Mouse (Mus musculus) forebrain, embryonic 15.5 days (tissue): ENCODE data around the gene Mpo. TPM values are rescaled to one million over a fixed set of nuclear protein-coding genes. Genes with fewer than 3 reads are reported as not detected.

ENCODE experiments used
- ATAC-seq: fragments of 200-750 bp; cut with Nextera tagmentation; replicated peaks from 2 replicates; pipeline ENCODE4 v1.8.0; 2017; ENCODE audit warnings: mild to moderate bottlenecking, moderate TSS enrichment, moderate library complexity
- H3K27ac ChIP-seq: fragments of 300-500 bp; sonication (generic); replicated peaks from 2 replicates; pipeline ENCODE4 v1.5.1; 2015; ENCODE audit warnings: mild to moderate bottlenecking, inconsistent platforms
- H3K27me3 ChIP-seq: fragments of 300-500 bp; sonication (generic); 2 replicates; pipeline ENCODE4 v1.6.1; 2015; ENCODE audit warnings: inconsistent platforms
- H3K36me3 ChIP-seq: fragments of 300-500 bp; sonication (generic); 2 replicates; pipeline ENCODE4 v1.6.1; 2015; ENCODE audit warnings: mild to moderate bottlenecking, inconsistent platforms
- H3K4me1 ChIP-seq: fragments of 300-500 bp; sonication (generic); 2 replicates; pipeline ENCODE4 v1.6.1; 2015; ENCODE audit warnings: inconsistent platforms
- H3K4me2 ChIP-seq: fragments of 300-500 bp; sonication (generic); replicated peaks from 2 replicates; pipeline ENCODE4 v1.6.1; 2015; ENCODE audit warnings: mild to moderate bottlenecking, inconsistent platforms
- H3K4me3 ChIP-seq: fragments of 300-500 bp; sonication (generic); 2 replicates; pipeline ENCODE4 v1.5.1; 2015; ENCODE audit warnings: mild to moderate bottlenecking, inconsistent platforms
- H3K9ac ChIP-seq: fragments of 300-500 bp; sonication (generic); replicated peaks from 2 replicates; pipeline ENCODE4 v1.6.1; 2015; ENCODE audit warnings: mild to moderate bottlenecking, inconsistent platforms
- H3K9me3 ChIP-seq: fragments of 300-500 bp; sonication (generic); 2 replicates; pipeline ENCODE4 v1.6.1; 2016; ENCODE audit warnings: inconsistent platforms
- WGBS: fragments of 180-500 bp; shearing (Covaris S2); methylation state at CpG from one replicate; pipeline ENCODE4 v1.1.7; 2015; ENCODE audit warnings: mixed read lengths; 5-methylcytosine and 5-hydroxymethylcytosine counted together
- microRNA counts: library from miRNA; unstranded; fragments of <30 nt; microRNA quantifications from one replicate; lab custom pipeline; 2016
- microRNA-seq: library from miRNA; unstranded; fragments of <30 nt; microRNA quantifications from one replicate; pipeline ENCODE4, GENCODE M21; 2016
- polyA plus RNA-seq: library from polyadenylated mRNA; unstranded; fragments of >200 nt; fragmentation: Nextera tagmentation; extraction: Ambion mirVana; gene quantifications from 2 replicates; pipeline ENCODE4 v1.2.1, GENCODE M21; 2015

The Mpo gene
- polyA plus RNA-seq, 1 experiment from 2014 or later: 0.18 TPM

GRCm38 (mm10) chr11:87817443-87817773, 24.0 kb downstream of the Mpo start:
- no peaks in the 10 kb centered on the region for H3K27me3 ChIP-seq
- no peaks in the 10 kb centered on the region for H3K9me3 ChIP-seq
- H3K4me1 ChIP-seq: peaks cover 11% of the 10 kb centered on the region
- H3K4me2 ChIP-seq: peak overlapping the region; percentile 70
- H3K9ac ChIP-seq: peak overlapping the region; percentile 47
- peak overlapping the region; percentile 43 for H3K4me3 ChIP-seq
- no peaks in the 10 kb centered on the region for H3K36me3 ChIP-seq
- peak; percentile 29; the same call in 1 of the 2 replicates for ATAC-seq
- no peak overlapping the region; the same call in 1 of the 2 replicates for H3K27ac ChIP-seq
- WGBS: 34% methylated on average over 4 of the region's 4 CpGs

DNA sequence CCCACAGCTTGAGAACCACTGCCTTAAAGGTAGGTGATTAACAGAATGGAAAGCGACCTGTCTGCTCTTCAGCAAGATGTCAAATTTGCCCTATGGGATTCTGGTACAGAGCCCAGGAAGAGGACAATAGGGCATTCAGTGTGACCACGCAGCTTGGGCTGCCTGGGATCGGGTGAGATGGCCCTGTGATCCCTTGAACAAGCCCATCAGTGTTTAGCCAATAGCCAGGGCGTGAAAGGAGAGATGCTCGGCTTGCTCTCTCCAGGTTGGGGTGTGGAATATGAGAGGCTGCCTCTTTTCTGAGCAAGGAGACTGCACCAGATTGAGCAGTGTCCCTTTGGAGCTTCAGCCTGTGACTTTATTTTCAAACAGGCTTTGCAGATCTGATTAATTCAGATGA, 28.1 kb downstream of the Mpo start:
- Histone ChIP-seq H3K9ac (no peak overlapping the region), H3K4me3 (no peak overlapping the region), H3K4me1 (peaks cover 11% of the 10 kb centered on the region), H3K9me3 (no peaks in the 10 kb centered on the region), H3K27ac (no peak overlapping the region), H3K36me3 (no peaks in the 10 kb centered on the region), H3K4me2 (no peak overlapping the region), H3K27me3 (no peaks in the 10 kb centered on the region)
- WGBS: 42% methylated on average over 5 of the region's 5 CpGs
- no peak for ATAC-seq

GRCm38 (mm10) chr11:87828239-87828900, 35.0 kb downstream of the Mpo start, which contains the start of gene Lpo:
Gene Lpo (minus strand): TSS chr11:87828289.
- no peak within 1 kb of the TSS for H3K4me2 ChIP-seq
- no peaks in the 10 kb centered on the region for H3K36me3 ChIP-seq
- no peaks in the 10 kb centered on the region for H3K27me3 ChIP-seq
- no peak within 1 kb of the TSS for H3K27ac ChIP-seq
- no peak for ATAC-seq
- H3K4me3 ChIP-seq: no peak within 1 kb of the TSS
- peaks cover 5% of the 10 kb centered on the region for H3K4me1 ChIP-seq
- WGBS: 17% methylated on average over 10 of the region's 10 CpGs
- no peaks in the 10 kb centered on the region for H3K9me3 ChIP-seq
- no peak within 1 kb of the TSS for H3K9ac ChIP-seq

- no peak overlapping the region for H3K9ac ChIP-seq
- H3K36me3 ChIP-seq: no peaks in the 10 kb centered on the region
- H3K4me2 ChIP-seq: no peak overlapping the region
- no peaks in the 10 kb centered on the region for H3K9me3 ChIP-seq
- H3K4me3 ChIP-seq: no peak overlapping the region
- H3K4me1 ChIP-seq: no peaks in the 10 kb centered on the region
- no peak overlapping the region for H3K27ac ChIP-seq
- no peak for ATAC-seq
- 86% methylated on average over 8 of the region's 8 CpGs for WGBS
- no peaks in the 10 kb centered on the region for H3K27me3 ChIP-seq
Measured at GRCm38 (mm10) chr11:87840676-87841075, 47.3 kb downstream of the Mpo start.

DNA sequence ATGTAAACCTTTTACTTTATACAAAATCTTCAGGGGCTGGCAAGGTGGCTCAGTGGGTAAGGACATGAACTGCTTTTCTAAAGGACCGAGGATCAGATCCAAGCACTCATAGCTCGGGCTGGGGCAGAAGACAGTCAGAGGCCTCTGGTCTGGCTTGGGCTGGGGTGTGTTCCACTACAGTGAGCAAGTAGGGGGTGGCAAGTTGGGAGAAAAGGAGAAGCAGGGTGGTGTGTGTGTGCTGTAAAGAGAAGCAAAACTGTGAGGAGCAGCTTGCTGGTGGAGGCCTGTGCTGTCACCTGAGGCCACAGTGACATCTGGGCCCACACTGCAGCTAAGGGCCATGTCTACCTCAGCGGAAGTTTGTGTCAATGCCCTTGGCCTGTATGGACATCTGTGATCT, 48.1 kb downstream of the Mpo start:
- H3K4me2 ChIP-seq: no peak overlapping the region
- WGBS: 80% methylated on average over 3 of the region's 3 CpGs
- no peaks in the 10 kb centered on the region for H3K4me1 ChIP-seq
- H3K4me3 ChIP-seq: no peak overlapping the region
- H3K36me3 ChIP-seq: no peaks in the 10 kb centered on the region
- H3K9ac ChIP-seq: no peak overlapping the region
- H3K9me3 ChIP-seq: no peaks in the 10 kb centered on the region
- no peaks in the 10 kb centered on the region for H3K27me3 ChIP-seq
- H3K27ac ChIP-seq: no peak overlapping the region
- ATAC-seq: no peak

DNA sequence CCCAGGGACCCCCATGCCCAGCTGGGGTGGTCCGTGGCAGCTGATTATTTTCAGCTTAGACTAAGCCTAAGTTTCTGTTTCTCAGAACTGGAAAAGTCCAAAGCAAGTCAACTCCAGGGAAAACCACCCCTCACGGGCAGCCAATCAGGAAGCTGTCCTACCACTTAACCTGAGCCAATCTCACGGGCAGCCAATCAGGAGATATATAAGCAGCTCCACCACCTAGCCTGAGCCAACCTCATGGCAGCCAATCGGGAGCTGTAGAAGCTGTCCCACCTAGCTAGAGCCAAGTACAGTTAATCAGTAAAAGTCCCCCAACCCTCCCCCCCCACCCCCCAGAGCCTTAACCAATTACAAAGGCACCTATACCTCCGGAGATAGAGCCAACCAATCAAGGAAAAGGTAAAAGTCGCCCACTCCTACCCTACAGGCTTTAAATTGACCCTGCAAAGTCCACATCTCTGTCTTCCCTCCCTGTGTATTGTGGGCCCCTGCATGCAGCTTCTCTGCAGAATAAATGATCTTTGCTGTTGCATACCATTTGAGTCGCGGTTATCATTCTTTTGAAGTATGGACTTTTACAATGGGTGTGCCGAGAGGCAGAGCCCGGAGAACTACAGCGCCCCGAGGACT, 53.7 kb downstream of the Mpo start:
- H3K36me3 ChIP-seq: no peaks in the 10 kb centered on the region
- 84% methylated on average over 12 of the region's 12 CpGs for WGBS
- no peaks in the 10 kb centered on the region for H3K27me3 ChIP-seq
- no peak overlapping the region for H3K4me3 ChIP-seq
- no peak overlapping the region for H3K27ac ChIP-seq
- no peak overlapping the region for H3K4me2 ChIP-seq
- no peak for ATAC-seq
- H3K9ac ChIP-seq: no peak overlapping the region
- no peaks in the 10 kb centered on the region for H3K4me1 ChIP-seq
- H3K9me3 ChIP-seq: no peaks in the 10 kb centered on the region

DNA sequence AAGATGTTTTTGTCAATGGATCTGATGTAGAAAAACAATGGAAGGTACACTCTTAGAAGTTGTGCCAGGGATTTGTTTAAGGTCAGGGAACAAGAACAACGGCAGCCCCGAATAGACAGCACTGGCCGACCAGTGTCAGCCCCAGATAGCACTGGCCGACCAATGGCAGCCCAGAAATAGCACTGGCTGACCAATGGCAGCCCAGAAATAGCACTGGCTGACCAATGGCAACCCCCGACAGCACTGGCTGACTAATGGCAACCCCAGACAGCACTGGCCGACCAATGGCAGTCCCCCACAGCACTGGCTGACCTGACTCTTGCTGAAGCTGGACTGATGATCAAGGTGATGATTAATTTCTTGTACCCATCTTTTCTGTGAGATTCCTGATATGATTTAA, 54.5 kb downstream of the Mpo start:
- 69% methylated on average over 6 of the region's 6 CpGs for WGBS
- Histone ChIP-seq H3K9me3 (no peaks in the 10 kb centered on the region), H3K4me3 (no peak overlapping the region), H3K27me3 (no peaks in the 10 kb centered on the region), H3K9ac (no peak overlapping the region), H3K4me1 (peaks cover 3% of the 10 kb centered on the region), H3K27ac (no peak overlapping the region), H3K4me2 (no peak overlapping the region), H3K36me3 (no peaks in the 10 kb centered on the region)
- no peak for ATAC-seq

DNA sequence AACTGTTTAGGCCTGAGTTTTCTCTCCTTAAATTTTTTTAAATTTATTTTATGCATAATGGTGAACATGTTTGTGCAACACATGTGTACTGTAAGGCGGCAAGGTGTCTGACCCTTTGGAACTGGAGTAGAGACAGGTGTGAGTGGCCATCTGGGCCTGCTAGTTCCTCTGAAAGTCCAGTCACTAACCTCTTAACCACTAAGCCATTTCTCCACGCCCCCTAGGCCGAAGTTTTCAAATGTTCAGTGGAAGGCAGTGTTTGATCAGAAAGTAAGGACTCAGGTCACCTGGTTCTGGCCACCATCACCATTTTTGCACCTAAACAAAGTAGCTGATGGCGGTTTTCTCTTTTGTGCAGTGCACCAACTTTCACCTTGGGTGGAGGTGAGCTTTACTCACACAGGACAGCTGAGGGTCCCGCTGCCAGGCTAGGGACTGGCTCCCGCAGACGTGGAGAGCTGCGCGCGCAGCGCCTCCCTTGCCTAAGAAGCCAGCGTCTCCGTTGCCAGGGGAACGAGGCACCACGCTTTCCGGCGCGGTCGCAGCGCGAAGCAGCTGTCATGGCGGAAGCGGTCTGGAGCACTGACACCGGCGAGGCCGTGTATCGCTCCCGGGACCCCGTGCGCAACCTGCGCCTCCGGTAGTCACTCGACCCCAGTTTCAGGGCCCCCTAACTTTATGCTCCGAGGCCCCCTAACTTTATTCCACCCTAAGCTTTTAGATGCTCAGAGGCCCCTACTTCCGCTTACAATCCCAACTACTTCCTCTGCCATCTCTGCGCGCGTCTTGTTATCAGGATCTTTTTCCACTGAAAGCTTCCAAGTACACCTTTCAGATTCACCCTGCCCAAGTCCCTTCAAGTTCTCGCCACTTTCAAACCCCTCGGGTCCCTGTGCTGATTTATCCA, 59.6 kb downstream of the Mpo start, which contains the start of gene Mks1:
Gene Mks1 (plus strand): TSS at position 526 of the 907 bp plus-strand sequence.
- Histone ChIP-seq H3K9me3 (no peaks in the 10 kb centered on the region), H3K36me3 (no peaks in the 10 kb centered on the region), H3K4me1 (peaks cover 11% of the 10 kb centered on the region), H3K27me3 (no peaks in the 10 kb centered on the region), H3K9ac (peak within 1 kb of the TSS; percentile 61), H3K4me3 (peak within 1 kb of the TSS; percentile 59), H3K27ac (peak within 1 kb of the TSS; percentile 83), H3K4me2 (peak within 1 kb of the TSS; percentile 84)
- 4% methylated on average over 40 of the region's 40 CpGs for WGBS
- peak; percentile 98 for ATAC-seq

- Histone ChIP-seq H3K27me3 (no peaks in the 10 kb centered on the region), H3K36me3 (no peaks in the 10 kb centered on the region), H3K9me3 (no peaks in the 10 kb centered on the region), H3K27ac (peak overlapping the region; percentile 83), H3K9ac (peak overlapping the region; percentile 61), H3K4me1 (peaks cover 11% of the 10 kb centered on the region), H3K4me2 (peak overlapping the region; percentile 84), H3K4me3 (peak overlapping the region; percentile 59)
- WGBS: 32% methylated on average over 8 of the region's 8 CpGs
- ATAC-seq: peak; percentile 47; the same call in 1 of the 2 replicates
Measured at GRCm38 (mm10) chr11:87853597-87853954, 60.2 kb downstream of the Mpo start.

MicroRNA genes within 50 kb of the gene (microRNA counts, 519-probe panel; counts per million panel counts)
- 2,703 counts per million, percentile 62 among the panel's probes with 10 or more counts for microRNA mmu-miR-142-3p (lab: Ali Mortazavi, UCI)
- 3,437 counts per million, percentile 83 among the panel's probes with 10 or more counts for microRNA mmu-miR-142-5p (lab: Ali Mortazavi, UCI)

Small RNA genes lying within 50 kb of the gene (microRNA-seq; reads per million reads assigned to microRNA genes)
- gene Mir142 (not detected), gene Mir142b (not detected)

Other genes starting within 250 kb of the Mpo start
- not detected in 2 replicates for gene Gm11492, start 226.9 kb upstream of the Mpo start, polyA plus RNA-seq
- gene Sept4, start 224.7 kb upstream of the Mpo start, polyA plus RNA-seq: 18.0 and 22.2 TPM in 2 replicates
- gene Mtmr4, start 201.4 kb upstream of the Mpo start, polyA plus RNA-seq: 62.4 and 62.7 TPM in 2 replicates
- gene Hsf5, start 176.4 kb upstream of the Mpo start, polyA plus RNA-seq: 0.48 and 0.55 TPM in 2 replicates
- 0.66 and 0.92 TPM in 2 replicates for gene Rnf43, start 130.9 kb upstream of the Mpo start, polyA plus RNA-seq
- 160 and 164 TPM in 2 replicates for gene Supt4a, start 56.0 kb upstream of the Mpo start, polyA plus RNA-seq
- 30.3 and 31.8 TPM in 2 replicates for gene Tspoap1, start 33.0 kb upstream of the Mpo start, polyA plus RNA-seq
- 0.62 and 0.89 TPM in 2 replicates for gene Lpo, start 34.7 kb downstream of the Mpo start, polyA plus RNA-seq
- 12.1 and 13.3 TPM in 2 replicates for gene Mks1, start 59.6 kb downstream of the Mpo start, polyA plus RNA-seq
- 0.09 and 0.28 TPM in 2 replicates for gene Epx, start 82.0 kb downstream of the Mpo start, polyA plus RNA-seq
- gene Olfr462, start 98.7 kb downstream of the Mpo start, polyA plus RNA-seq: not detected in 2 replicates
- not detected in 2 replicates for gene Olfr463, start 103.8 kb downstream of the Mpo start, polyA plus RNA-seq
- gene Olfr464, start 127.4 kb downstream of the Mpo start, polyA plus RNA-seq: not detected in 2 replicates
- 38.5 and 39.3 TPM in 2 replicates for gene Dynll2, start 194.0 kb downstream of the Mpo start, polyA plus RNA-seq